Mouse (Mus musculus): ENCODE results near the gene Kcnk18.

- no peak for TF ChIP-seq POLR2A (IDR thresholded peaks at IDR 0.05; ENCODE audit: low read depth, low read length)
- no peak for TF ChIP-seq CTCF (IDR thresholded peaks at IDR 0.05; ENCODE audit: extremely low read depth, insufficient read depth, insufficient read length, insufficient replicate concordance)
These were observed 24.0 kb downstream of the Kcnk18 start for GRCm38 (mm10) chr19:59243057-59243456.

Measured in spleen, adult 2 months (tissue).